Mouse (Mus musculus): Measurements from ENCODE around the gene Cyp4f37. TPM values are rescaled to one million over a fixed set of nuclear protein-coding genes. Genes with fewer than 3 reads are reported as not detected.
"Not testable (repeated sequence)": the region's sequence is repeated elsewhere in the genome, so short reads cannot be mapped to it uniquely, and the experiment has no call there.

Gene Cyp4f37
- not detected in 2 replicates for total RNA-seq (2021)
- long read RNA-seq, experiment 1: 0 reads
- long read RNA-seq, experiment 2: 0 reads

DNA sequence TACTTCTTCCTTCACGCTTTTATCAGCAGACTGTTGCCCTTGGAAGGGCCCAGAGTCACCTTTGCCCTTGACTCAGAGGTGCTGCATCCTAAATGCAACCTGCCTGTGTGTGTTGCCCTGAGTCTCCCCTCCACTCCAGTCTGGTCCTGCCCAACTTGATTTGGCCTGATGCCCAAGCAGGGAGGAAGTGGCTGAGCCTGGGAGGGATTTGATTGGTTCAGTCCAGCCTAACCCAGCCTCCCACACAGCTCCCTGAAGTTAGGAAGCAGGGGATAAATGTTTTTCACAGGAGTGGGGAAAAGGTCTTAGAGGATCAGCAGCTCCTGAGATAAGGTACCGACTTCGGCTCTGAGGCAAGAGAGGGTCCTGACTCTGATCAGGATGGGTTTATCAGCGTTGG, at the start of gene Cyp4f37:
Gene Cyp4f37, plus strand, starts transcription at position 292 of the 400 bp plus-strand sequence.
- DNase-seq: not testable (repeated sequence)

GRCm38 (mm10) chr17:32573286-32573685, 47.8 kb upstream of the Cyp4f37 start:
- DNase-seq: not testable (repeated sequence)

DNA sequence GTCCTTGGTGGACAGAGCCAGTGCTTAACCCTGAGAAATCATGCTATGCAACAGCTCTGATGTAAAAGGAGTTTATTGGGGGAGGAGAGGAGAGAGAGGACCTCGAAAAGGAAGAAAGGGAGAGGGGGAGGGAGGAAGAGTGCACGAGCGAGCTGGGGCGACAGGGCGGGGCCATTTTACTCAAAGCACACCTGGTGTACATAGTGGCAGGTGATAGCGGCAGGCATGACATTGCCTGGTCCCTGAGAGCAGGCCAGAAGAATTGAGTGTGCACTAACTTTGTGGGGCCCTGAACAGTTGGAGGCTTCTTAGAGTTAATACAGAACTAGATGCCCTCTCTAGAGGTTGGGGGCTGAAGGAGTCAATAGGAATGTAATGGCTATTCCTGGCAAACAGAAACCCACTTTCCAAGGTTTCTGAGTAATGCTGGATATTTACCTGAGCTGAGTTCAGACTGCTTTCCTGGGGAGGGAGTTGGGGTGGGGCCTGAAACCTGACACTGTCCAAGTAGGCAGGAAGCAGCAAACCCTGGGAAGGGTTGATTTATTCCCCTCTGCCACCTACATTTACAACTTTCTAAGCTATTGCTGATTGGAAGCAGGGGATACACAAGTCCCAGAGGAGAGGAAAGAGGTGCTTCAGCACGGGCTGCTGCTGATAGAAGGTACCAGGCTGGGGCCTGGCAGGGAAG, 43.5 kb upstream of the Cyp4f37 start:
- DNase-seq: no peak

DNA sequence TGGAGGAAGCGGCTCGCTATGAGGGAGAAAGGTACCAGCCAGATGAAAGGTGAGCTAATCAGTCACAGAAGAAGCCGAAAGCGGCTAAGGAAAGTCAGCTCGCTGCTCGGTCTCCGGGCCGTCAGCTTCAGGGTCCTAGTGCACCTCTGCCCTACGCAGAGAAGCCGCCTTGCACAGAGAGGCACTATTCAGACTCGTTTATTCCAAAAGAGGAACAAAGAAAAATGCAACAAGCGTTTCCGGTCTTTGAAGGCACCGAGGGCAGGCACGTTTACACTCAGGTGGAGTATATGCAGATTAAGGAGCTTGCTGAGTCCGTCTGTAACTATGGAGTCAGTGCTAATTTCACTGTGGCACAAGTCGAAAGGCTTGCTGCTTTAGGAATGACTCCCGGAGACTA, 24.6 kb upstream of the Cyp4f37 start:
- DNase-seq: no peak

DNA sequence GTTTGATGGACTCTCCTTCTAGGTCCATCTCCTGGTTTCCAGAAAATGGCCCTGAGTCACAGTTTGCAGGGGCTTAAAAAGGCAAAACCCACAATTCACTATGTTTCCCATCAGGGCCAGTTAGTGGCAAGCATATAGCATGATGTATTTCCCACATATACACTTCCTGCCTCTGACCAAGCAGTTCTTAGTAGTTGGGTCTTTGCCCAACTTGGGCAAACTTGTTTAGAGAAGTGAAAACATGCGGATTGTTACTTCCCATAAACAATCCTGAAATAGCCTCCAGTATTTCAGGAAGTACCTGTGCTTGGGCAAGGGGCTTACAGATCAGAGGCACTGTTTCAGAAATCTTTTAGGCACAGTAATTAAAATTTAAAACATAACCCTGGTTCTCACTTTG, 13.1 kb upstream of the Cyp4f37 start:
- DNase-seq: no peak

DNA sequence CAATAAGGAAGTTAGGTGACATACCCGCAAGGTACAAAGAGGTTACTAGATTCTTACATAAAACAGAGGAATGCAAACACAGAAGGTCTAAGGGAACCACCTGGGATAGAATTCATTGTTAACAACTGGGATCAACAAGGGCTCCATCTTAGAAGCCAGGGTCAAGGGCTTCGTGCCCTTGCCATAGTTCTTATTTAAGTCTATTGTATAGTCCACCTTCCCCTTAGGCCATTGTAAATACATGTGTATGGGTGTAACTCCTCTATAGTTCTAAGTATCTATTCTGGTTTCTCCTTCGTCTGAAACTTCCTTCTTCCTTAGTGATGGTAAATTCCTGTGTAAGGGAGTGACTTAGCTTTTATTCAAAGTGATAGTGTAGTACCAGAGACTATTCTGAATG, 10.9 kb upstream of the Cyp4f37 start:
- DNase-seq: not testable (repeated sequence)

DNA sequence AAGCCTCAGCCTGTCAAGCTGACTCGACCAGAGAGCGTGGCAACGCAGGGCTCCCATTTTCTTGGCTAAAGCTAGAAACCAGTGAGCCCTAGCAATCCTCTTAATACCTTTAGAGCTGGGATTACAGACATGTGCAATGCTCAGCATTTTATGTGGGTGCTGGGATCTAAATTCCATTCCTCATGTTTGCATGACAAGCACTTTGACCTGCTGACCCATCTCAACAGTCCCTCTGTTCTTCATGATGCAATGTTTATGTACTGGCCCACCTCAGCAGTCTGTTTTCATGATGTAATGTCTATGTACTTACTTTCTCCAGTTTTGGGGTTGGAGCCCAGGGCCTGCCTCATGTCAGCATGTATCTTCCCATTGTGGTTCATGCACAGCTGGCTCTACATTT, 10.2 kb upstream of the Cyp4f37 start:
- DNase-seq: no peak

- DNase-seq: no peak
Observed at GRCm38 (mm10) chr17:32612417-32612816, 8.7 kb upstream of the Cyp4f37 start.

DNA sequence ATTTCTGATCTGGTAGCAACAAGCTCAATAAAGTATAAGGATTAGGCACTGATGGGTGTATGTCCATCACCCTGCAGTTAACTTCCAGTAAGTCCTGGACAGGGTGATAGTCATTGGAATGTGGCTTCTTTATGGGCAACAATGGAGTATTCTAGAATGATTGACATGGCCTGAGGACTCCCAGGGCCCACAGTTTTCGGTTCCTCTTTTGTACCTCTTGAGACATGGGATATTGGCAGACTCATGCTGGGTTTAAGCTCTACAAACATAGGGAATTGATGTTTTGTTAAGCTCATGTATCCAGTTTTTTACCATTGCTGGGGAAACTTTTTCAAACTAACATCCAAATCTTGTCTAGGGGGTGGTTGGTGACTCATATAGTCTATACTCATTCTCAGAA, 3.9 kb upstream of the Cyp4f37 start:
- no peak for DNase-seq

- not testable (repeated sequence) for DNase-seq
Observed at GRCm38 (mm10) chr17:32629726-32630125, 8.6 kb downstream of the Cyp4f37 start.

DNA sequence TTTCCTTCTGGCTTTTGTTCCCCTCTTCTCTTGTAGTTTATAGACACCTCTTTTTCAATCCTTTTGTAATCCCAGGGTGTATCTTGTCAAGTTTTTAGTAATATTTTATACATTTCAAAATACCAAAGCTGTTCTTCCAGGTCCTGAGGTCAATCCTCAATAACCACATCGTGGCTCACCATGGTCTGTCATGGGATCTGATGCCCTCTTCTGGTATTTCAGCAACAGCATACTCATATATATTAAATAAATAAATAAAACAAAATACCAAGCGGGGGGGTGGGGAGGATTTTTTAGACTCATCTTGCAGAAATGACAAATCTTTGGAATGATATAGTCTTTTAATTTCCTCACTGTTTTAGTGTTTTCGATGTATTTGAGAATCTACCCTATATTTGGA, 10.8 kb downstream of the Cyp4f37 start:
- no peak for DNase-seq

DNA sequence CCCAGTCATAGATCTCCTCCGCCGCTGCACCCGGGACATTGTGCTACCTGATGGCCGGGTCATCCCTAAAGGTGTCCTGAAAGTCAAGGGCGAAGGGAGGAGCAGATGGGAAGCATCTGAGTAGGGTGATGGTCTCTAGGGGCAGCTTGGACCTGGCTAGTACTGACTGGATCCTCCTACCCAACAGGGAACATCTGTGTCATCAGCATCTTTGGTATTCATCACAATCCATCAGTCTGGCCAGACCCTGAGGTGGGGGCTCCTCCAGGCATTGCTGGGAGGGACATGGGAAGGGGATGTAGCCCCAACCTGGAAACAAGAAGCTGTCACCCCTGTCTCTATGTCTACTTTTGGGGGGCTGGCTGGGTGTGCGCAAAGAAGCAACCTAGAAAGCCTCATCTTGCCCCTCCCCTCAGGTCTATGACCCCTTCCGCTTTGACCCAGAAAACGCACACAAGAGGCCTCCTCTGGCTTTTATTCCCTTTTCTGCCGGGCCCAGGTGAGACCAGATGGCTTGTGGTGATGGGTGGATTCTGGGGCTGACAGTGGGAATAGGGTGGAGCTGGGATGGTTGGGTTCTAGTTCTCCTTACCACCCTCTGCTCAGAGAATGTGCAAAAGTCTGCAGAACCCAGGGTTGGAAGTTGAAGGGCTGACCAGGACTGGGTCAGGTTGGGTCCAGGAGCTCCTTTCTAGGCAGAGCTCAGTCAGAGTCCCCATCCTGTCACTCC, 13.3 kb downstream of the Cyp4f37 start:
- not testable (repeated sequence) for DNase-seq

DNA sequence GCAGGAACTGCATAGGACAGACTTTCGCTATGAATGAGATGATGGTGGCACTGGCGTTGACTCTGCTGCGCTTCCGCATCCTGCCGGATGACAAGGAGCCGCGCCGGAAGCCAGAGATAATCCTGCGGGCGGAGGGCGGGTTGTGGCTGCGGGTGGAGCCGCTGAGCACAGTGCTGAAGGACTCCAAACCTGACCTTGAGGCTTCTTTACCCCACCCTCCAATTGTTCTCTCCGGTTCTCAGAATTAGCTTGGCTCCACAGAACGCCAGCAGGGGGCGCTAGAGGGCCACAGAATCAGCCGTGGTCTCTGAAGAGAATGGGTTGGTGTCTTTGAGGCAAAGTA, 13.8 kb downstream of the Cyp4f37 start:
- DNase-seq: peak; percentile 92

GRCm38 (mm10) chr17:32636341-32636740, 15.2 kb downstream of the Cyp4f37 start:
- no peak for DNase-seq

GRCm38 (mm10) chr17:32637151-32637550, 16.0 kb downstream of the Cyp4f37 start:
- DNase-seq: no peak

DNA sequence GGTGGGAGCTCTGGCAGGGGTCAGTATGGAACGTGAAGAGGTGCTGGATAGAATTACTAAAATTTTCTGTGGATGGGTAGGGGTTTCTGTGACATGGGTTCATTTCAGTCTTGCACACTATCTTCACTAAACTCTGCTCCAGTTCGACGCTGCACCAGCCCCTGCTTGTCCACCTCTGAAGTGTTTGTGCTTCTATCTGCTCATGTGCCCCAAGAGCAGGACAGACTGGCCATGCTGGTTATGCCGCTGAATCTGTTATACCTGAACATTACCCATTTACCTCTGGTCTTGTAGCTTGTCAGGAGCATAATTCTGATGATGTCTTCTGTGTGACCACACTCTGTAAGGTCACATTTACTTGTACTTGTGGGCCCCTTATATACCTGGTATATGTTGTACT, 25.5 kb downstream of the Cyp4f37 start:
- no peak for DNase-seq

DNA sequence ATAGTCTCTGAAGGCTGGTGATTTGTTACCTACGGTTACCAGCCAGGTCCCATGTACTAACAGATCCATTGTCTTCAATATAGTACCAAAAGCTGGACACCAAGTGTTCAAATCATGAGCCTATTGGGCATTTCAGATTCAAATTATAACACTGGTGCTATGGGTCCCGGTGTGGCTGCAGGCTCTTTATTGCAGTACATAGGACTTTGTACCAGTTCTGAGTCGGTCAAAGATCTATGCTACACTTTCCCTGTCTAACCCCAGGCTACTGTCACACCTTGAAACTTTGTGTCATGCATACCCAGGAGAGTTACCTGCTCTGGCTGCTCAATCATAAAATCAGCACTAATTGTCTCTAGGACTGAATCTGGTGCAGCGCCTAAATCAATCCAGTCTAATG, 32.8 kb downstream of the Cyp4f37 start:
- DNase-seq: no peak

- no peak for DNase-seq
Observed at GRCm38 (mm10) chr17:32657041-32657440, 35.9 kb downstream of the Cyp4f37 start.

DNA sequence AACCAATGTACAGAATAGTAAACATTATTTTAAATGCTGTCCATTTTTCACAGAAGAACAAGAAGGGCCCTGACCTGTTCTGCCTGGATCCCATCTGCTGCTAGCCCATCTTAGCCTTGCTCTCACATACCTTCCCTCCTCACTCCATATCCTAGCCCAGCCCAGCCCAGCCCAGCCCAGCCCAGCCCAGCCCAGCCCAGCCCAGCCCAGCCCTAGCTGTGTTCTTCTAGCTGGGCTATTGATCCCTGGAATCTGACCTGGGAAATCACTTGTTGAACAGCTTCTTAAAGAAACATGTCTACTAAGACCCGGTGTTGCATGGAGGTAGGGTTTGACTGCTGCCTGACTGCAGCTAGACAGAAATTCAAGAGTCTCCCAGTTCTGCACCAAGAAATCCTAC, 37.1 kb downstream of the Cyp4f37 start:
- no peak for DNase-seq

DNA sequence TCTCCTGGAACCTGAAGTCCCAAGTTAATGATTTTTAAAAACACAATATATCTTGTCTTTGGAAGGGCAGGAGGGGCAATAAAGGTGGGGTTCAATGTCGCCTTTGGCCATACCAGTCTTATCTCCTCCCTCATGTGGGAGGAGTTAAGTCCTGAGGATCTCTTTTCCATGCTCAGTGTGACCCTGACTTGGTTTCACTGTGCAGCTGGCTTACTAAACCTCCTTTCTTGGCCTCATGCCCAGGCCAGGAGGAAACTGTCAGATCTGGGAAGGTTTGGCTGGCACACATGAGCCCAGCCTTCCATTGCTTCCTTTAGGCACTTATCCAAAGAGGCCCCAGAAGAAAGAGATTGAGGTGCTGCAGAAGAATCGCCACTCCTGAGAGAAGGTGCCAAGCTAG, 37.6 kb downstream of the Cyp4f37 start, which contains the start of gene Cyp4f40:
Gene Cyp4f40, plus strand, starts transcription at position 189 of the 400 bp plus-strand sequence.
- peak; percentile 88 for DNase-seq

GRCm38 (mm10) chr17:32673976-32674375, 52.9 kb downstream of the Cyp4f37 start:
- no peak for DNase-seq

DNA sequence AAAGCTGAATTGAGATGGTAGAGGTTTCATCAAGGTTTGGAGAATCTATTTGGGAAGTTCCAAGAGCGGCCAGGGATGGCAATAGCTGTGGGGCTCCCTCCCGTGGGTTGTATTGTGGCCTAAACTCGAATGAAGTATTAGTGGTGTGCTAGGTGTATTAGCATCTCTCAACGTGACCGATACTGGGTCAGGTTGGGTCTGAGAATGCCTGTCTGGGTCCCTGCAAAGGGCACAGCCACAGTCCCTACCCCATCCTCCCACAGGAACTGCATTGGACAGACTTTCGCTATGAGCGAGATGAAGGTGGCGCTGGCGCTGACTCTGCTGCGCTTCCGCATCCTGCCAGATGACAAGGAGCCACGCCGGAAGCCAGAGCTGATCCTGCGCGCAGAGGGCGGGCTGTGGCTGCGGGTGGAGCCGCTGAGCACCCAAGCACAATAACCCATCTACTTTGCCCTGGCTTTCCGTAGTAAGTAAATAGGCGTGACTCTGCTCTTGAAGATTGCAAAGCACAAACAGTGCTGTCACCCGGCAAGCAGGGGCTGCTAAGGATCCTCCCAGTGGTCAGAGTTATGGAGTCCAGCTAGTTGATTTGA, 55.0 kb downstream of the Cyp4f37 start:
- DNase-seq: no peak

DNA sequence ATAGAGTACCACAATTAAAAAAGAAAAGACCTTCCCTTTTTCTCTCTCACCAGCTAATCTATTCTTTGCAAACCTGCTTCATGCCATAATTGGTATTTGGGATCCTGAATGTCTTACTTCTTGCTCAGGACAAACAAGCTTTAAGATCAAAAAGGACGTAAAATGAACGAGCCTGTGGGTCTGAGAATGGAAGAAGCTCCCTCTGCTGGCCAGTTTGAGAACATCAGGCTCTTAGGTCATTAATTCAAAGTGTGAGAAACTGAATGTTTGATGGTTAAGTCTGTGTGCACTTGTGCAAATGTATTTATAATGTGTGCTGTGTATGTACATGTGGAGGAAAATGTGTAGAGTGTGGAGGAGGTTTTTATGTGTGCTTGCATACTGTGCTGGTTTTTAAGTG, 59.3 kb downstream of the Cyp4f37 start:
- DNase-seq: peak; percentile 49
